Mouse (Mus musculus) bone marrow, adult 2 months (tissue): ENCODE measurements around the gene Entpd3.

Experiments
- CTCF ChIP-seq: fragments of 200-500 bp; IDR thresholded peaks from 2 replicates; pipeline ENCODE4 v1.5.1; 2011; ENCODE audit warnings: low read length, control low read depth; ENCODE audit not compliant: control insufficient read depth, insufficient read depth
- POLR2A ChIP-seq: fragments of 200-500 bp; IDR thresholded peaks from 2 replicates; pipeline ENCODE4 v1.6.1; 2011; ENCODE audit warnings: low read depth, mild to moderate bottlenecking, control low read depth, low read length, borderline replicate concordance; ENCODE audit not compliant: control insufficient read depth

GRCm38 (mm10) chr9:120532691-120533090 lies 6.9 kb upstream of the Entpd3 start:
- TF ChIP-seq CTCF (no peak), POLR2A (no peak)
